In genomic region chr13:43706387-43706786, GRCm38 (mm10) we compare ENCODE assay signal across 15 mouse cellular contexts.
DNase-seq lines count a peak whose midpoint lies in the region; ATAC-seq lines count a peak whose summit lies in the region.
"Had no signal": no experiment of that assay in that cellular context is flagged by ENCODE, and none has a peak within 500 bp of the region (broad histone marks: within the 10 kb centered on the region; RNA-seq: fewer than 3 reads in every experiment).

No protein-coding gene starts in this region.

- no peak overlapping the region for H3K9ac ChIP-seq in embryonic facial prominence, embryonic 14.5 days (ENCODE audit: low read depth, low read length)
- H3K9ac ChIP-seq: heart, embryonic 13.5 days; intestine, embryonic 15.5 days had no signal

- no peaks in the 10 kb centered on the region for H3K4me1 ChIP-seq in embryonic facial prominence, embryonic 14.5 days (ENCODE audit: control insufficient read depth, insufficient read depth, low read length)
- peaks cover 6% of the 10 kb centered on the region for H3K4me1 ChIP-seq in embryonic facial prominence, embryonic 10.5 days
- H3K4me1 ChIP-seq: intestine, embryonic 15.5 days had no signal

- 64% methylated on average over 4 of the region's 4 CpGs for WGBS in embryonic facial prominence, embryonic 14.5 days
- 78% methylated on average over 4 of the region's 4 CpGs for WGBS in embryonic facial prominence, embryonic 10.5 days

- no peak overlapping the region for H3K27ac ChIP-seq in embryonic facial prominence, embryonic 14.5 days (replicated peaks; ENCODE audit: low read depth, low read length)
- no peak overlapping the region for H3K27ac ChIP-seq in embryonic facial prominence, embryonic 10.5 days (replicated peaks)
- H3K27ac ChIP-seq: heart, embryonic 13.5 days; intestine, embryonic 15.5 days; midbrain, embryonic 10.5 days had no signal

- no peak overlapping the region for H3K4me2 ChIP-seq in embryonic facial prominence, embryonic 14.5 days (ENCODE audit: low read depth, low read length)
- H3K4me2 ChIP-seq: heart, embryonic 13.5 days; intestine, embryonic 15.5 days; liver, embryonic 11.5 days had no signal

- no peaks in the 10 kb centered on the region for H3K9me3 ChIP-seq in embryonic facial prominence, embryonic 14.5 days (ENCODE audit: control insufficient read depth, low read length)
- no peaks in the 10 kb centered on the region for H3K9me3 ChIP-seq in embryonic facial prominence, embryonic 10.5 days
- H3K9me3 ChIP-seq: heart, embryonic 13.5 days; intestine, embryonic 15.5 days; midbrain, embryonic 10.5 days had no signal

- ATAC-seq in embryonic facial prominence, embryonic 14.5 days (ENCODE audit: low read depth): no peak
- ATAC-seq: intestine, embryonic 15.5 days had no signal

- H3K4me3 ChIP-seq in embryonic facial prominence, embryonic 14.5 days (ENCODE audit: low read depth, low read length): no peak overlapping the region
- no peak overlapping the region for H3K4me3 ChIP-seq in embryonic facial prominence, embryonic 10.5 days
- H3K4me3 ChIP-seq: heart, embryonic 13.5 days; intestine, embryonic 15.5 days; midbrain, embryonic 10.5 days had no signal

- intact Hi-C loops in left cerebral cortex, postnatal 4 days (cut with DNase I): no loop called here

- peak; percentile 16 for DNase-seq in embryonic facial prominence, embryonic 14.5 days (ENCODE audit: low spot score)
- DNase-seq in embryonic facial prominence, embryonic 10.5 days (ENCODE audit: low spot score): no peak
- peak; percentile 20 to 36 for DNase-seq in left cerebral cortex, adult 18-20 months (ENCODE audit: low spot score in 2 of 2)
- no peak for DNase-seq in left cerebral cortex, postnatal 4 days
- peak; percentile 84 for DNase-seq in cerebellum, adult 8-10 months
- DNase-seq in layer of hippocampus, postnatal 36 days: peak; percentile 40 to 41
- DNase-seq in lung, adult 18-20 months: no peak
- DNase-seq in ovary, postnatal 14 days (ENCODE audit: low spot score): no peak
- DNase-seq: adrenal gland, adult 8-10 months; lung, postnatal 14 days; thymus, adult 2 months had no signal

- no peaks in the 10 kb centered on the region for H3K36me3 ChIP-seq in embryonic facial prominence, embryonic 14.5 days (ENCODE audit: control insufficient read depth, insufficient read depth, low read length)
- H3K36me3 ChIP-seq in embryonic facial prominence, embryonic 10.5 days (replicated peaks): no peaks in the 10 kb centered on the region
- H3K36me3 ChIP-seq: heart, embryonic 13.5 days; intestine, embryonic 15.5 days; midbrain, embryonic 10.5 days had no signal

- H3K27me3 ChIP-seq in embryonic facial prominence, embryonic 14.5 days (replicated peaks; ENCODE audit: control insufficient read depth, insufficient read depth, low read length): no peaks in the 10 kb centered on the region
- H3K27me3 ChIP-seq in embryonic facial prominence, embryonic 10.5 days (replicated peaks; ENCODE audit: low read depth, poor library complexity, severe bottlenecking): no peaks in the 10 kb centered on the region
- H3K27me3 ChIP-seq: intestine, embryonic 15.5 days had no signal

Comparison
In these comparisons a context has a peak if more than half of its experiments do, and no peak if none do; other contexts are left out.
1. DNase-seq: peak in embryonic facial prominence, embryonic 14.5 days (single experiment), left cerebral cortex, adult 18-20 months (2 of 2), cerebellum, adult 8-10 months (single experiment) and layer of hippocampus, postnatal 36 days (2 of 2); none in embryonic facial prominence, embryonic 10.5 days (single experiment), left cerebral cortex, postnatal 4 days (single experiment), lung, adult 18-20 months (0 of 2) and ovary, postnatal 14 days (single experiment).